Mouse (Mus musculus): ENCODE measurements at regions not wholly inside any gene's neighbourhood (a gene's known extent, or its start where the extent isn't known, plus 50 kb on each side); places are given as distances from the start of the nearest gene placed in this dataset.

DNA sequence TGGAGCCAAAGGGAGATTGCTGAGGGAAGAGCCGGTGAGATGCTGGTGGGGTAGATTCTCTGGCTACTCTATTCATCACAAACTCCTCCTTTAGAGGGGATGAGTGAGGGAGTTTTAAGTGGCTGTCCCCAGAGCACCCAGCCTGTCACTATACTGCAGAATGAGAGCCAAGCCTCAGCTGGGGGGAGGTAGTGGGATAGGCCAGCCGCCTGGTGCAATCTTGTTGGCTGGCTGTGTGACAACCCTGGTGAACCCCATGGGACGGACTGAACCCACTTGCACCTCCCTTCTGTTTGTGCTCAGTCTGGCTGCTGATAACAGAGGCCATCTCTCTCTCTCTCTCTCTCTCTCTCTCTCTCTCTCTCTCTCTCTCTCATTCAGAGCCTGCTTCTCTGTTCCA lies 65.8 kb upstream of the Shisa3 start:
- TF ChIP-seq CTCF (IDR thresholded peaks at IDR 0.05; ENCODE audit: low read depth), result no peak
- TF ChIP-seq EP300 (IDR thresholded peaks at IDR 0.05; ENCODE audit: low read depth), result no peak
